Mouse (Mus musculus) G1E (cell line): ENCODE results near the gene Rpn2.

Experiments used
- CTCF ChIP-seq: IDR thresholded peaks from 2 replicates; pipeline ENCODE4 v1.5.1; 2012; ENCODE audit warnings: low read depth, low read length, inconsistent platforms, mixed read lengths
- GATA1 ChIP-seq: IDR thresholded peaks from 2 replicates; pipeline ENCODE4 v1.6.1; 2012; ENCODE audit warnings: borderline replicate concordance, low read length, inconsistent platforms, mixed read lengths
- POLR2AphosphoS5 ChIP-seq: IDR thresholded peaks from 2 replicates; pipeline ENCODE4 v1.6.1; 2012; ENCODE audit warnings: low read depth, low read length, inconsistent platforms; ENCODE audit not compliant: insufficient replicate concordance

- TF ChIP-seq CTCF (no peak), POLR2AphosphoS5 (no peak), GATA1 (no peak)
Measured at GRCm38 (mm10) chr2:157313718-157314117, 34.9 kb downstream of the Rpn2 start.
